Mouse (Mus musculus) cerebellum, postnatal 14 days (tissue): ENCODE measurements around the gene Il34.
"Not testable (repeated sequence)": the region's sequence is repeated elsewhere in the genome, so short reads cannot be mapped to it uniquely, and the experiment has no call there.

Experiments
- DNase-seq, 2 experiments: peaks; one replicate each; pipeline ENCODE4 v3.0.0; 2021; ENCODE audit warnings: mixed read lengths in 2 of 2

Il34 gene

GRCm38 (mm10) chr8:110810481-110811065 lies 4.8 kb upstream of the Il34 start:
- no peak for DNase-seq

GRCm38 (mm10) chr8:110809831-110810230 lies 4.1 kb upstream of the Il34 start:
- DNase-seq = no peak

GRCm38 (mm10) chr8:110808495-110809472 lies 3.1 kb upstream of the Il34 start:
- DNase-seq = no peak

- DNase-seq = no peak
These were observed 422 bp upstream of the Il34 start for GRCm38 (mm10) chr8:110806146-110806545.

- no peak for DNase-seq
These were observed 754 bp downstream of the Il34 start for GRCm38 (mm10) chr8:110804825-110805514.

- DNase-seq = no peak
These were observed 1.9 kb downstream of the Il34 start for GRCm38 (mm10) chr8:110803856-110804255.

- DNase-seq = no peak
These were observed 2.7 kb downstream of the Il34 start for GRCm38 (mm10) chr8:110802988-110803387.

GRCm38 (mm10) chr8:110797086-110797485 lies 8.6 kb downstream of the Il34 start:
- no peak for DNase-seq

- no peak for DNase-seq
These were observed 11.3 kb downstream of the Il34 start for GRCm38 (mm10) chr8:110794363-110794965.

- DNase-seq = no peak
These were observed 11.8 kb downstream of the Il34 start for GRCm38 (mm10) chr8:110793936-110794335.

GRCm38 (mm10) chr8:110793511-110793910 lies 12.2 kb downstream of the Il34 start:
- DNase-seq = no peak

- peak; percentile 39 to 64 for DNase-seq
These were observed 13.0 kb downstream of the Il34 start for GRCm38 (mm10) chr8:110792574-110793200.

GRCm38 (mm10) chr8:110791164-110791563 lies 14.6 kb downstream of the Il34 start:
- DNase-seq = no peak

- DNase-seq = no peak
These were observed 15.5 kb downstream of the Il34 start for GRCm38 (mm10) chr8:110790270-110790669.

- DNase-seq = peak in 1 of 2 experiments; percentile 24
These were observed 16.2 kb downstream of the Il34 start for GRCm38 (mm10) chr8:110789571-110789970.

- DNase-seq = no peak
These were observed 16.7 kb downstream of the Il34 start for GRCm38 (mm10) chr8:110788981-110789380.

- DNase-seq = no peak
These were observed 18.2 kb downstream of the Il34 start for GRCm38 (mm10) chr8:110787411-110787954.

- no peak for DNase-seq
These were observed 18.8 kb downstream of the Il34 start for GRCm38 (mm10) chr8:110786934-110787333.

- not testable (repeated sequence) for DNase-seq
These were observed 19.2 kb downstream of the Il34 start for GRCm38 (mm10) chr8:110786501-110786900.

GRCm38 (mm10) chr8:110785366-110785765 lies 20.4 kb downstream of the Il34 start:
- no peak for DNase-seq

- no peak for DNase-seq
These were observed 25.6 kb downstream of the Il34 start for GRCm38 (mm10) chr8:110779924-110780718.
